Mouse (Mus musculus) neural tube, embryonic 15.5 days (tissue): ENCODE results near the gene Adam10. TPM values are rescaled to one million over a fixed set of nuclear protein-coding genes. Genes with fewer than 3 reads are reported as not detected.

Source experiments
- microRNA-seq: library from miRNA; unstranded; fragments of <30 nt; microRNA quantifications from one replicate; pipeline ENCODE4, GENCODE M21; 2017
- polyA plus RNA-seq: library from polyadenylated mRNA; unstranded; fragments of >200 nt; fragmentation: Nextera tagmentation; extraction: Ambion mirVana; gene quantifications from 2 replicates; pipeline ENCODE4 v1.2.1, GENCODE M21; 2015

Gene Adam10
- polyA plus RNA-seq, 1 experiment from 2014 or later: 53.1 TPM

Small RNA genes within 50 kb of the gene (microRNA-seq; reads per million reads assigned to microRNA genes)
- gene Gm25149: not detected

Other genes with a start within 250 kb of the Adam10 start
- 27.9 and 28.8 TPM in 2 replicates for gene Rnf111, start 175.3 kb upstream of the Adam10 start, polyA plus RNA-seq
- 56.2 and 58.6 TPM in 2 replicates for gene Sltm, start 136.2 kb upstream of the Adam10 start, polyA plus RNA-seq
- 0.42 and 0.74 TPM in 2 replicates for gene Gm10642, start 22.7 kb upstream of the Adam10 start, polyA plus RNA-seq
- 19.3 and 22.3 TPM in 2 replicates for gene Mindy2, start 21.8 kb upstream of the Adam10 start, polyA plus RNA-seq